Mouse (Mus musculus) common myeloid progenitor, adult 5-6 weeks (primary cell): ENCODE results near the gene Gm21093. TPM values are rescaled to one million over a fixed set of nuclear protein-coding genes. Genes with fewer than 3 reads are reported as not detected.
"Not testable (repeated sequence)": the region's sequence is repeated elsewhere in the genome, so short reads cannot be mapped to it uniquely, and the experiment has no call there.

Experiments
- ATAC-seq: replicated peaks from 2 replicates; pipeline ENCODE4 v1.8.0; 2016; ENCODE audit warnings: low read depth, mild to moderate bottlenecking, moderate TSS enrichment, inconsistent platforms; ENCODE audit not compliant: poor library complexity, severe bottlenecking
- total RNA-seq: library from RNA; stranded (forward); fragments of 200-1000, 187-1606 nt; gene quantifications from 2 replicates; pipeline ENCODE4 v1.2.3, GENCODE M21; 2017

Gm21093 gene
- total RNA-seq, result 0.49 TPM in 1 of 2 replicates, not detected in the other

- ATAC-seq, result not testable (repeated sequence)
These were observed at the start of gene Gm21093 for GRCm38 (mm10) chr4:42034626-42035025. Gene Gm21093, minus strand, starts transcription at chr4:42034726.

Other genes with a start within 250 kb of the Gm21093 start
- not detected in 2 replicates for gene Gm21541, start 131.1 kb downstream of the Gm21093 start, total RNA-seq
- gene Gm20878, start 93.2 kb downstream of the Gm21093 start, total RNA-seq, result 0.37 and 2.8 TPM in 2 replicates
- not detected in 2 replicates for gene Fam205a4, start 68.7 kb downstream of the Gm21093 start, total RNA-seq
- gene Gm3893, start 56.5 kb upstream of the Gm21093 start, total RNA-seq, result not detected in 2 replicates
- not detected in 2 replicates for gene Gm13304, start 80.1 kb upstream of the Gm21093 start, total RNA-seq
- gene Gm13306, start 118.7 kb upstream of the Gm21093 start, total RNA-seq, result not detected in 2 replicates
- 0.23 and 1.1 TPM in 2 replicates for gene Gm13305, start 133.9 kb upstream of the Gm21093 start, total RNA-seq
- gene Gm10600, start 205.9 kb upstream of the Gm21093 start, total RNA-seq, result not detected in 2 replicates
- gene Ccl21b, start 221.0 kb upstream of the Gm21093 start, total RNA-seq, result not detected in 2 replicates